Mouse (Mus musculus): ENCODE measurements at regions not wholly inside any gene's neighbourhood (a gene's known extent, or its start where the extent isn't known, plus 50 kb on each side); places are given as distances from the start of the nearest gene placed in this dataset.

GRCm38 (mm10) chr9:31794911-31795310, 118.4 kb downstream of the Barx2 start:
- ATAC-seq (replicated peaks; ENCODE audit: low FRiP score, low TSS enrichment, poor library complexity, severe bottlenecking), result no peak

GRCm38 (mm10) chr9:31775956-31776355, 137.3 kb downstream of the Barx2 start:
- no peak for ATAC-seq (replicated peaks; ENCODE audit: low FRiP score, low TSS enrichment, poor library complexity, severe bottlenecking)

DNA sequence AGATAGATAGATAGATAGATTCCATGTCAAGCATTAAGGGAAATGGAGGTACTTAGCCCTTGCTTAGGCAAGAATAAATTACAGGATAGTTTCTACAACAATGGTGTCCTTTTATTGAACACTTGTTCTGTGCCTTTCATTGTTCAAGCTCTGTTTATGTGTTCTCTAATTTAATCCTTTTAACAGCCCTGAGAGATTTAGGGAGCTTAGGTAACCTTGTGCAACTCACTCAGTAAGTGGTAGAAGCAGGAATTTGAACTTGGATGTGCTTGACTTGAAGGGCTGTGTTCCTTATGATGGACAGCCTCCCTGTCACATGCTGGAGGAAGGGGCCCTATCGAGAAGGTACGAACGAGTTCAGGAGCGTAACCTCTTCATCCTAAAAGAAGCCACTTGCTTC, 147.9 kb downstream of the Barx2 start:
- no peak for ATAC-seq (replicated peaks; ENCODE audit: low FRiP score, low TSS enrichment, poor library complexity, severe bottlenecking)

GRCm38 (mm10) chr9:31757894-31758561, 155.2 kb downstream of the Barx2 start:
- ATAC-seq (replicated peaks; ENCODE audit: low FRiP score, low TSS enrichment, poor library complexity, severe bottlenecking), result no peak

- ATAC-seq (replicated peaks; ENCODE audit: low FRiP score, low TSS enrichment, poor library complexity, severe bottlenecking), result no peak
Observed at GRCm38 (mm10) chr9:31730443-31730842, 182.8 kb downstream of the Barx2 start.

DNA sequence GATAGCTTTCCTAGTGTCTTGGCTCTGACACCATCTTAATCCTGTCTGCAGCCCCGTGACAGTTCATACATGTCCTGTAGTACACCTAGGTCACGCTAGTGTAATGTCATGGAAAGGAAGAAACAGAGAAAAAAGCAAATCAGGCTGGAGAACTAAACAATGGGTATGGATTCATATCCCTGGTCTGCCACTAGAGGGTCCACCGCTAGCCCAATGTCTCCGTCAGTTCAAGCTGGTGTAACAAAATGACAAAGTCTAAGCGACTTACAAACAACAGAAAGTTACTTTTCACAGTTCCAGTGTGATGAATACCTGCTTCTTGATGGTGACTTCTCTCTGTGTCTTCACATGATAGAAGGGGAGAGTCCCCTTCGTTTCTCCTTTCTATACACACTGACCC, 194.0 kb downstream of the Barx2 start:
- no peak for ATAC-seq (replicated peaks; ENCODE audit: low FRiP score, low TSS enrichment, poor library complexity, severe bottlenecking)

DNA sequence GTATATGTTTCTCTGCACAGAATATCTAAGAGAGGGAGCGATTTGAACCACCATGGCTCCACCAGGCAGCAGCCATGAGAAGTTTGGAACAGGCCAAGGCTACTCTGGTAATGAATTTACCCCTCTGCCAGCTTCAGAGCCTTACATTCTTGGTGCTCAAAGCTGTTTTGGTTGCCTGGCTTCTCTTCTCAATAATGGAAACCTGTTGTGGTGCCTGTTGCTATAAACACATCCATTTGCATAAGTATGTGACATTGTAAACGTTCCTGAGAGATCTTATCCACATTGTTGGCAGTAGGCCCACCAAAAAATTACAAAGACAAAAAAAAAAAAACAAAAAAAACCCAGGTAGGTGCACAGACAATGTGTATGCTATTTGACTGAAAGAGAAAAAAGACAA, 203.2 kb downstream of the Barx2 start:
- no peak for ATAC-seq (replicated peaks; ENCODE audit: low FRiP score, low TSS enrichment, poor library complexity, severe bottlenecking)

- no peak for ATAC-seq (replicated peaks; ENCODE audit: low FRiP score, low TSS enrichment, poor library complexity, severe bottlenecking)
Observed at GRCm38 (mm10) chr9:31706688-31707087, 206.6 kb downstream of the Barx2 start.

GRCm38 (mm10) chr9:31690921-31691475, 222.3 kb downstream of the Barx2 start:
- no peak for ATAC-seq (replicated peaks; ENCODE audit: low FRiP score, low TSS enrichment, poor library complexity, severe bottlenecking)

GRCm38 (mm10) chr9:31688398-31688705, 224.1 kb upstream of the Tmem45b start:
- ATAC-seq (replicated peaks; ENCODE audit: low FRiP score, low TSS enrichment, poor library complexity, severe bottlenecking), result no peak

- no peak for ATAC-seq (replicated peaks; ENCODE audit: low FRiP score, low TSS enrichment, poor library complexity, severe bottlenecking)
Observed at GRCm38 (mm10) chr9:31687686-31688397, 223.6 kb upstream of the Tmem45b start.

DNA sequence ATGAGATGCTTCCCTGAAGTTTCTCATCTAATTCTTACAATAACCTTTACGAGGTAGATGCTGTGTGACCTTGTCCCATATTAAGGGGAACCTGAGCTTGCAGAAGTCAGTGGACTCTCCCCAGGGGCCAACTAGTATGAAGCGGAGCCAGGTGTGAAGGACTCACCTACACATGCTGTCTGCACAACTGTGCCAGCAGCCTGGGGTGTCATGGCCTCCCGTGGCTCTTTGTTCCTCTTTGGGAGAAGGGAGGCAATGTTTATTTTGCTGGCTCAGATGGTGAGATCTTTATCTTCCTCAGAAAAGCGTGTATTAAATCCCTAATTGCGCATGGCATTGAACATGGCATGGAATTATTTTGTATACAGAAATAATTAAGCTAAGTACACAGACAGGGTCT, 222.2 kb upstream of the Tmem45b start:
- ATAC-seq (replicated peaks; ENCODE audit: low FRiP score, low TSS enrichment, poor library complexity, severe bottlenecking), result no peak

DNA sequence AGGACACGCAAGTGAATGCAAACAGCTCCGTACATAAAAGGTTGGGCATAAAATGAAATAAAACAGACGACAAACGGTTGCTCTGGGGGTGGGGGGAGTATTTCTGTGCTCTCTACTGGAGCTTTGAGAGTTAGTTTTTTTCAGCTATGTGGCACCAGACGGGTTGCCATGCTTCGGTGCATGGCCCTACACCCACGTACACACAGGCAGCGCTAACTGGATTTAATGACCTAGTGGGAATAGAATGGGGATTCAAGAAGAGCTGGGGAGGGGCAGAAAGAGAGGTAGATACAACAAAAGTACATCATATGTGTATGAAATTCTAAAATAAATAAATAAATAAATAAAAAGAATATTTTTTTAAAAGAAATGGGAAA, 220.5 kb upstream of the Tmem45b start:
- ATAC-seq (replicated peaks; ENCODE audit: low FRiP score, low TSS enrichment, poor library complexity, severe bottlenecking), result no peak

- ATAC-seq (replicated peaks; ENCODE audit: low FRiP score, low TSS enrichment, poor library complexity, severe bottlenecking), result no peak
Observed at GRCm38 (mm10) chr9:31684099-31684811, 220.0 kb upstream of the Tmem45b start.

DNA sequence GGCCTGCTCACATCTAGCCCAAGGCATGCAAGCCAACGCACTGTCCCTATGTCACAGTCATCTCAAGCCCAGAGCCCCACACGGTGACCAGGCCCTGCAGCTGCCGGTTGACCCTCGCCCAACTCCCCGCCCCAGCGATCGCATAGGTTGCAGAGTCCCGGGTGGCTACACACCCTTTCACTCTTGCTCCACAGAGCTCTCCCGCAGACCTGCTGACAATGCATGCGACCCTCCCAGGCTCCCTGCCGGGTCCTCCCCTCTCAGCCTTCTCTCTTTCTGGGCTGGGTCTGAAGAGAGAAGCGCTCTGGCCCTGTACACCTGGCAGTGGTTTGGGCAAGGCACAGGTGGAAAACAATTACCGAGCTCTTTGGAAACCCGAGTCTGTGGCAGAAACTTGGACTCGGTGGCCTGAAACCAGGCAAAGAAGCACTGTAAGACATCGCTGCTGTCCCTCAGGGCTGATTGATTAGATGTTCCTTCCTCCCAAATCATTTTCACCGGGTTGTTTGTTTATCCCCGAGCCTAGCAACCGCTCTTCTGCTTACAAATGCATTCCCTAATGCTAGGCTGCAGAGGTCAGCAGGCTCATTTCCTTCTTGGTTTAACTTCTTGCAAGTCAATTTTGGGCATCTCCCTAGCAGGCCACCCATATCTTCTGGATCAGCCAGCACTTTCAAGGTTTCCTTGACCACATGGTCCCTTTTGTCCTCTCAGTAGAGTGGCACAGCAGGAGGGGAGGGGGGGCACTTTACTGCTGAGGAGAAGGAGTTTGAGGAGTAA, 219.2 kb upstream of the Tmem45b start:
- no peak for ATAC-seq (replicated peaks; ENCODE audit: low FRiP score, low TSS enrichment, poor library complexity, severe bottlenecking)

GRCm38 (mm10) chr9:31682893-31683292, 218.6 kb upstream of the Tmem45b start:
- ATAC-seq (replicated peaks; ENCODE audit: low FRiP score, low TSS enrichment, poor library complexity, severe bottlenecking), result no peak

DNA sequence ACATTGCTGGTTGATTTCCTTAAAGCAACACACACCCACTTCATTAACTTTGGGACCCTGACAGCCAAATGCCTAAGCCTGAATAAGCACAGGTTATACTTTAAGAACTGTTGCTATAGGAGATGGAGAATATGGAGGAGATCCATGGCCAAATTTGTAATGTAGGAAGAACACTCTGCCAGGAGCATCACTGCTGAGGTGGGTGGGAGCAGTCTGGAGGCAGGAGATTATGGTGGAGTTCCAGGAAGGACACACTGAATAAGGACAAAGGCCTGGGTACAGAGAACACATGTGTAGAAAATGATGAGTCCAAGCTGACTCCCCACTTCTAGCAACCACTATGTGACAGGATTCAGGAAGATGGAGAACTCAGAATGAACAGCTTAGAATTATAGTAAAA, 212.9 kb upstream of the Tmem45b start:
- no peak for ATAC-seq (replicated peaks; ENCODE audit: low FRiP score, low TSS enrichment, poor library complexity, severe bottlenecking)

GRCm38 (mm10) chr9:31659026-31659425, 194.8 kb upstream of the Tmem45b start:
- ATAC-seq (replicated peaks; ENCODE audit: low FRiP score, low TSS enrichment, poor library complexity, severe bottlenecking), result no peak

GRCm38 (mm10) chr9:31657612-31658011, 193.3 kb upstream of the Tmem45b start:
- ATAC-seq (replicated peaks; ENCODE audit: low FRiP score, low TSS enrichment, poor library complexity, severe bottlenecking), result no peak

- no peak for ATAC-seq (replicated peaks; ENCODE audit: low FRiP score, low TSS enrichment, poor library complexity, severe bottlenecking)
Observed at GRCm38 (mm10) chr9:31656676-31657075, 192.4 kb upstream of the Tmem45b start.

Measured in megakaryocyte-erythroid progenitor cell, adult 5-6 weeks (primary cell).